7 mouse cellular contexts compared by ENCODE assay signal in the genomic region with DNA sequence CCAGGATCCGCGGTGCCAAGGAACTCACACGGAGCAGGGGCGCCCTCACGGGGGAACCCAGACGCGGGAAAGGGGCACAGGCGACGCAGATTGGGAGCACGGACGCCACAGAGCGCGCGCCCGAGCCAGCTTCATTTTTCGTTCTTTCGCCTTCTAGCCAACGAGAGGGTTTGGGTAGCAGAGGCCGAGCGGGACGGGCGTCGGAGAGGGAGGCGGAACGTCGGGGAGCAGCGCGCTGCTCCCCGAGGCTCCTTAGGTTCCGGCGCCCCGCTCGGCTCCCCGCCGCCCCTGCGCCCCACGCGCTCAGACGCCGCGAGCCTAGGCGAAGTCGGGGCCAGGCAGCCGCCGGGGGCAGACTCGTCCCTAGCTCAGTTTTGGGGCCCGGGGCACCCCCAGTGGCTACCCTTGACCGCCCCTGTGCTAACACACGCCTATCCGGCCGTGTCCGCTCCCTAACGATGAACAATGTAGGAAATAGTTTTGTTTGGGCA. TPM values are rescaled to one million over a fixed set of nuclear protein-coding genes. Genes with fewer than 3 reads are reported as not detected.
A peak's percentile ranks its signal among the peaks of the same experiment; 100 is the strongest.
DNase-seq lines count a peak whose midpoint lies in the region; ATAC-seq and TF ChIP-seq lines count a peak whose summit lies in the region.

No protein-coding gene starts in this region.

- H3K9me3 ChIP-seq in lung, postnatal 0 days (ENCODE audit: low read length), result no peaks in the 10 kb centered on the region
- H3K9me3 ChIP-seq in forebrain, embryonic 14.5 days (replicated peaks; ENCODE audit: control insufficient read depth, low read length), result no peaks in the 10 kb centered on the region
- no peaks in the 10 kb centered on the region for H3K9me3 ChIP-seq in limb, embryonic 10.5 days (replicated peaks)

- DNase-seq in lung, postnatal 0 days (ENCODE audit: low spot score), result no peak
- no peak for DNase-seq in lung, postnatal 14 days
- DNase-seq in forebrain, embryonic 14.5 days (ENCODE audit: low spot score), result no peak
- DNase-seq in limb, embryonic 10.5 days (ENCODE audit: low spot score), result peak; percentile 59
- peak; percentile 53 for DNase-seq in retina, postnatal 1 day
- DNase-seq in left cerebral cortex, adult 9 months (ENCODE audit: low spot score in 2 of 2), result no peak
- DNase-seq in layer of hippocampus, postnatal 25 days (ENCODE audit: extremely low spot score in 1 of 2, low spot score in 1 of 2), result no peak

- H3K4me2 ChIP-seq in lung, postnatal 0 days (replicated peaks; ENCODE audit: low read depth, low read length), result peak overlapping the region; percentile 48
- H3K4me2 ChIP-seq in forebrain, embryonic 14.5 days (ENCODE audit: low read length), result peak overlapping the region; percentile 9; the same call in 1 of the 2 replicates

- H3K9ac ChIP-seq in lung, postnatal 0 days (replicated peaks; ENCODE audit: low read depth), result no peak overlapping the region
- H3K9ac ChIP-seq in forebrain, embryonic 14.5 days (ENCODE audit: low read length), result no peak overlapping the region

- no peaks in the 10 kb centered on the region; the same call in 1 of the 2 replicates for H3K4me1 ChIP-seq in lung, postnatal 0 days (ENCODE audit: insufficient read depth, low read depth, low read length)
- peaks cover 4% of the 10 kb centered on the region for H3K4me1 ChIP-seq in forebrain, embryonic 14.5 days (ENCODE audit: control insufficient read depth, insufficient read depth, low read length)
- H3K4me1 ChIP-seq in limb, embryonic 10.5 days, result peaks cover 54% of the 10 kb centered on the region

- H3K27ac ChIP-seq in lung, postnatal 0 days (ENCODE audit: low read length), result no peak overlapping the region
- H3K27ac ChIP-seq in forebrain, embryonic 14.5 days (ENCODE audit: low read depth, low read length), result no peak overlapping the region
- H3K27ac ChIP-seq in limb, embryonic 10.5 days, result peak overlapping the region; percentile 99

- no peak for ATAC-seq in lung, postnatal 0 days
- no peak for ATAC-seq in forebrain, embryonic 14.5 days

- whole genome bisulfite sequencing in lung, postnatal 0 days, result 2% methylated on average over 39 of the region's 53 CpGs
- under 1% methylated on average over 51 of the region's 53 CpGs for WGBS in forebrain, embryonic 14.5 days
- WGBS in limb, embryonic 10.5 days, result under 1% methylated on average over 53 of the region's 53 CpGs

- TF ChIP-seq EP300 in lung, postnatal 0 days (IDR thresholded peaks at IDR 0.05), result no peak

- H3K27me3 ChIP-seq in lung, postnatal 0 days (replicated peaks; ENCODE audit: insufficient read depth, low read length), result peaks cover 69% of the 10 kb centered on the region
- H3K27me3 ChIP-seq in forebrain, embryonic 14.5 days (replicated peaks; ENCODE audit: control insufficient read depth, insufficient read depth, low read length), result peaks cover 77% of the 10 kb centered on the region
- peaks cover 83% of the 10 kb centered on the region for H3K27me3 ChIP-seq in limb, embryonic 10.5 days (ENCODE audit: low read depth, poor library complexity, severe bottlenecking)

- H3K4me3 ChIP-seq in lung, postnatal 0 days (ENCODE audit: low read depth, low read length), result peak overlapping the region; percentile 19; the same call in 1 of the 2 replicates
- no peak overlapping the region for H3K4me3 ChIP-seq in forebrain, embryonic 14.5 days (ENCODE audit: low read depth, low read length)
- peak overlapping the region; percentile 77 for H3K4me3 ChIP-seq in limb, embryonic 10.5 days

- no peak for TF ChIP-seq CTCF in lung, postnatal 0 days (IDR thresholded peaks at IDR 0.05)

- H3K36me3 ChIP-seq in lung, postnatal 0 days (ENCODE audit: insufficient read depth, low read length), result no peaks in the 10 kb centered on the region
- no peaks in the 10 kb centered on the region for H3K36me3 ChIP-seq in forebrain, embryonic 14.5 days (ENCODE audit: control insufficient read depth, insufficient read depth, low read length)
- H3K36me3 ChIP-seq in limb, embryonic 10.5 days, result peaks cover 37% of the 10 kb centered on the region

RNA-seq across cellular contexts. Expression of a gene that starts 2.6 kb away (rescaled TPM):
- polyA plus RNA-seq in lung, postnatal 0 days (2015; fragmentation: Nextera tagmentation; extraction: Ambion mirVana), result 131 and 135 TPM in 2 replicates
- 74.0 and 89.8 TPM in 2 replicates for polyA plus RNA-seq in forebrain, embryonic 14.5 days (2014; fragmentation: Nextera tagmentation; extraction: Ambion mirVana)
- 769 and 872 TPM in 2 replicates for polyA plus RNA-seq in limb, embryonic 10.5 days (2016; fragmentation: Nextera tagmentation; extraction: Ambion mirVana)
- total RNA-seq in layer of hippocampus, postnatal 25 days (2021), result 10 to 100 TPM; 63.1 to 72.7 TPM

RNA-seq across cellular contexts. Expression of a gene that starts 5.8 kb away (rescaled TPM):
- polyA plus RNA-seq in lung, postnatal 0 days (2015; fragmentation: Nextera tagmentation; extraction: Ambion mirVana), result not detected in 2 replicates
- polyA plus RNA-seq in forebrain, embryonic 14.5 days (2014; fragmentation: Nextera tagmentation; extraction: Ambion mirVana), result not detected in 2 replicates
- polyA plus RNA-seq in limb, embryonic 10.5 days (2016; fragmentation: Nextera tagmentation; extraction: Ambion mirVana), result 0.09 and 0.11 TPM in 2 replicates
- under 1 TPM; 0.34 to 0.56 TPM for total RNA-seq in layer of hippocampus, postnatal 25 days (2021)

Comparison
In these comparisons a context has a peak if more than half of its experiments do, and no peak if none do; other contexts are left out.
1. DNase-seq: peak in limb, embryonic 10.5 days (single experiment) and retina, postnatal 1 day (single experiment); none in lung, postnatal 0 days (single experiment), lung, postnatal 14 days (single experiment), forebrain, embryonic 14.5 days (single experiment), left cerebral cortex, adult 9 months (0 of 2) and layer of hippocampus, postnatal 25 days (0 of 2).